Mouse (Mus musculus): ENCODE data around the gene Nup214. TPM values are rescaled to one million over a fixed set of nuclear protein-coding genes. Genes with fewer than 3 reads are reported as not detected.

Nup214 gene
- total and polyA plus RNA-seq, 2 experiments: 5.3 to 11.5 TPM

DNA sequence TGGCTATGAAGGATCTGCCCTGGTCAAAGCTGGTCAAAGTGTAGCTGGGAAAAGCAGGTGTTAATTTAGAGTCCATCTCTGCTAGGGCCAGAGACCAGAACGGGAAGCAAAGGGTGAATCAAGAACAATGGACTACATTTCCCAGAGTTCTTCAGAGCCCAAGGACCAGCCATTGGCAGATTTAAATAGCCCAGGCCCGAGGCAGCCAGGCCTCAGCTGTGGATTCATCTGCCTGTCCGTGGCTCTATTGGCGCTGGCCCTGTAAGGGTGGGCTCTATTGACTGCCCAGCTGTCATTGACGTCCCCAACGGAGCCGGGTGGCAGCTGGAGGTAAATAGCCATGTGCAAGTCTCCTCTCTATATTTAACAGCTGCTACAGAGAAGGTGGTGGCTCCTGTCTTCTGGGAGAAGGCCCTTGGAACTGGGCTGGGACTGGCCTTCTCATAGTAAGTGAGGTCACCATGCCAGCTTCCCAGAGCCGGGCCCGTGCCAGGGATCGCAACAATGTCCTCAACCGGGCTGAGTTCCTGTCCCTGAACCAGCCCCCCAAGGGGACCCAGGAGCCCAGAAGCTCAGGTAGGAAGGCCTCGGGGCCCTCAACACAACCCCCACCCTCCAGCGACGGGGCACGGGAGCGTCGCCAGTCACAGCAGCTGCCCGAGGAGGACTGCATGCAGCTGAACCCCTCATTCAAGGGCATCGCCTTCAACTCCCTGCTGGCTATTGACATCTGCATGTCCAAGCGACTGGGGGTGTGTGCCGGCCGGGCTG is 121.3 kb downstream of the Nup214 start, which contains the start of gene Plpp7:
Plpp7 (plus strand) TSS at position 178 of the 771 bp plus-strand sequence.
- H3K79me2 ChIP-seq (ENCODE audit: control insufficient read depth, insufficient read depth, low read length): no peaks in the 10 kb centered on the region
- no peak within 1 kb of the TSS for H3K27ac ChIP-seq (replicated peaks; ENCODE audit: insufficient read depth, low read depth, low read length)
- peak; percentile 36 for DNase-seq (ENCODE audit: extremely low read depth, low read depth, low spot score)
- H3K4me1 ChIP-seq (ENCODE audit: control insufficient read depth, insufficient read depth, low read length): no peaks in the 10 kb centered on the region
- H3K9ac ChIP-seq (ENCODE audit: low read depth, low read length): peak within 1 kb of the TSS; percentile 56
- peak within 1 kb of the TSS; percentile 36; the same call in 1 of the 2 replicates for H3K4me3 ChIP-seq (ENCODE audit: insufficient read depth, low read depth, low read length)
- WGBS: 52% methylated on average over 22 of the region's 22 CpGs
- TF ChIP-seq CTCF (IDR thresholded peaks at IDR 0.05; ENCODE audit: low read depth, low read length) (no peak), POLR2A (IDR thresholded peaks at IDR 0.05; ENCODE audit: extremely low read depth, insufficient read depth, low read length) (no peak)
- H3K27me3 ChIP-seq (ENCODE audit: control insufficient read depth, insufficient read depth, low read length): no peaks in the 10 kb centered on the region
- no peaks in the 10 kb centered on the region for H3K36me3 ChIP-seq (ENCODE audit: control insufficient read depth, insufficient read depth, low read length)

DNA sequence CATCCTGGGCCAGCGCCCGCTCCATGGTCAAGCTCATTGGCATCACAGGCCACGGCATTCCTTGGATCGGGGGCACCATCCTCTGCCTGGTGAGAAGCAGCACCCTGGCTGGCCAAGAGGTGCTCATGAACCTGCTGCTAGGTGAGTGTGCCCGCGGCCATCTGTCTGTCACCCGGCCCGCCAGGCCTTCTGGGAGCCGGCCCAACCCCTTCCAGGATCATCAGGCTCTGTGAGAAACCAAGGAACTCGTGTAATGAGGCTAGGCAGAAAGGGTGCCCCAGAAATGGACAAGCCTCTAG is 121.8 kb downstream of the Nup214 start:
- TF ChIP-seq CTCF (IDR thresholded peaks at IDR 0.05; ENCODE audit: low read depth, low read length) (no peak), POLR2A (IDR thresholded peaks at IDR 0.05; ENCODE audit: extremely low read depth, insufficient read depth, low read length) (no peak)
- WGBS: 82% methylated on average over 10 of the region's 10 CpGs

DNA sequence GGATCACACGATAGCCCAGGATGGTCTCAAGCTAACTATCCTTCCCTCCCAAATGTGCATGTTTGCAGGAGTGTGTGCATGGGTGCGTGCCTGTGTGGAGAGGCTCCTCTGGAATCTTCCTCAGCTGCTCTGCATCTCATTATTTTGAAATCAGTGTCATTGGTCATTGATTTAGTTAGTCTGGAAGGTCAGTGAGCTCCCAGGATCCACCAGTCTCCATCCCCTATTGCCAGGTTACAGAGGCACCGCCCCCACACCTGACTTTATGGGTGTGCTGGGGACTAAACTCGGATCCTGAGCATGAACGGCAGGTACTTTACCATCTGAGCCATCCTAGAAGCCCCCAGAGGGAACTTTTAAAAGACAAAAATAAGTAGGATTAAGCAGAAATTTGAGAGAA is 128.7 kb downstream of the Nup214 start:
- Histone ChIP-seq H3K27me3 (ENCODE audit: control insufficient read depth, insufficient read depth, low read length) (no peaks in the 10 kb centered on the region), H3K27ac (replicated peaks; ENCODE audit: insufficient read depth, low read depth, low read length) (no peak overlapping the region), H3K4me3 (ENCODE audit: insufficient read depth, low read depth, low read length) (no peak overlapping the region), H3K9ac (ENCODE audit: low read depth, low read length) (no peak overlapping the region), H3K79me2 (ENCODE audit: control insufficient read depth, insufficient read depth, low read length) (no peaks in the 10 kb centered on the region), H3K36me3 (ENCODE audit: control insufficient read depth, insufficient read depth, low read length) (no peaks in the 10 kb centered on the region), H3K4me1 (ENCODE audit: control insufficient read depth, insufficient read depth, low read length) (no peaks in the 10 kb centered on the region)
- DNase-seq (ENCODE audit: extremely low read depth, low read depth, low spot score): no peak
- 51% methylated on average over 5 of the region's 5 CpGs for WGBS
- no peak for TF ChIP-seq CTCF (IDR thresholded peaks at IDR 0.05; ENCODE audit: low read depth, low read length)
- no peak for TF ChIP-seq POLR2A (IDR thresholded peaks at IDR 0.05; ENCODE audit: extremely low read depth, insufficient read depth, low read length)

More for the DNA sequence above, 121.8 kb downstream of the Nup214 start:
- Histone ChIP-seq H3K9ac (ENCODE audit: low read depth, low read length) (peak overlapping the region; percentile 56), H3K27me3 (ENCODE audit: control insufficient read depth, insufficient read depth, low read length) (no peaks in the 10 kb centered on the region), H3K4me1 (ENCODE audit: control insufficient read depth, insufficient read depth, low read length) (no peaks in the 10 kb centered on the region), H3K27ac (replicated peaks; ENCODE audit: insufficient read depth, low read depth, low read length) (no peak overlapping the region), H3K36me3 (ENCODE audit: control insufficient read depth, insufficient read depth, low read length) (no peaks in the 10 kb centered on the region), H3K79me2 (ENCODE audit: control insufficient read depth, insufficient read depth, low read length) (no peaks in the 10 kb centered on the region), H3K4me3 (ENCODE audit: insufficient read depth, low read depth, low read length) (peak overlapping the region; percentile 36; the same call in 1 of the 2 replicates)
- no peak for DNase-seq (ENCODE audit: extremely low read depth, low read depth, low spot score)

DNA sequence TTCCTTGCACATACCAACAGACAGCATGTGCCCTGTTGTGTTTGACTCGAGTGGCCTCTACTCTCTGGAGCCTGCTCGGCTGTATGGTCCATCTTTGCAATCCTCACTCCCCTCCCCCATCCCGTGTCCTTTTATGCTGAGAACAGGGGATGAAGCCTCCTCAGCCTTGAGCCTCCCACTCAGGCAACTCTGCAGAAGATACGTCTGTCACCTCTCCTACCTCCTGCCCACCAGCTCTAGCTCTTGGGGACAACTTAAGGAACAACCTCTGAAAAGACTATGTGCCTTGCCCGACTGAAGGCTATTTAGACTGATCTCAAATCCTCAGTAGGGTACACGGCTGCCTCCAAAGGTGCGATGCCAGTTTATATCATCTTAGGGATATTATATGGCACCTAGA is 129.3 kb downstream of the Nup214 start:
- DNase-seq (ENCODE audit: extremely low read depth, low read depth, low spot score): no peak
- Histone ChIP-seq H3K9ac (ENCODE audit: low read depth, low read length) (no peak overlapping the region), H3K36me3 (ENCODE audit: control insufficient read depth, insufficient read depth, low read length) (no peaks in the 10 kb centered on the region), H3K4me3 (ENCODE audit: insufficient read depth, low read depth, low read length) (no peak overlapping the region), H3K79me2 (ENCODE audit: control insufficient read depth, insufficient read depth, low read length) (no peaks in the 10 kb centered on the region), H3K27me3 (ENCODE audit: control insufficient read depth, insufficient read depth, low read length) (no peaks in the 10 kb centered on the region), H3K27ac (replicated peaks; ENCODE audit: insufficient read depth, low read depth, low read length) (no peak overlapping the region), H3K4me1 (ENCODE audit: control insufficient read depth, insufficient read depth, low read length) (no peaks in the 10 kb centered on the region)
- TF ChIP-seq CTCF (IDR thresholded peaks at IDR 0.05; ENCODE audit: low read depth, low read length) (no peak), POLR2A (IDR thresholded peaks at IDR 0.05; ENCODE audit: extremely low read depth, insufficient read depth, low read length) (no peak)
- WGBS: 81% methylated on average over 7 of the region's 7 CpGs

Other genes with a start within 250 kb of the Nup214 start
- gene Qrfp, start 163.9 kb upstream of the Nup214 start, total RNA-seq (2014; rRNA removed): not detected in 2 replicates
- not detected in 2 replicates for gene Qrfp, start 163.9 kb upstream of the Nup214 start, polyA plus RNA-seq (2012; rRNA removed)
- not detected in 2 replicates for gene Fibcd1, start 128.4 kb upstream of the Nup214 start, total RNA-seq (2014; rRNA removed)
- gene Fibcd1, start 128.4 kb upstream of the Nup214 start, polyA plus RNA-seq (2012; rRNA removed): not detected in 2 replicates
- gene Lamc3, start 87.1 kb upstream of the Nup214 start, total RNA-seq (2014; rRNA removed): 0.67 and 0.83 TPM in 2 replicates
- gene Lamc3, start 87.1 kb upstream of the Nup214 start, polyA plus RNA-seq (2012; rRNA removed): 0.73 and 0.95 TPM in 2 replicates
- 0.13 and 0.18 TPM in 2 replicates for gene Aif1l, start 24.3 kb upstream of the Nup214 start, total RNA-seq (2014; rRNA removed)
- gene Aif1l, start 24.3 kb upstream of the Nup214 start, polyA plus RNA-seq (2012; rRNA removed): 0.10 and 0.16 TPM in 2 replicates
- 0.37 and 0.40 TPM in 2 replicates for gene Fam78a, start 110.4 kb downstream of the Nup214 start, total RNA-seq (2014; rRNA removed)
- gene Fam78a, start 110.4 kb downstream of the Nup214 start, polyA plus RNA-seq (2012; rRNA removed): 0.54 and 0.87 TPM in 2 replicates
- gene Plpp7, start 121.1 kb downstream of the Nup214 start, total RNA-seq (2014; rRNA removed): 0.34 and 0.37 TPM in 2 replicates
- 1.3 and 2.3 TPM in 2 replicates for gene Plpp7, start 121.1 kb downstream of the Nup214 start, polyA plus RNA-seq (2012; rRNA removed)
- 5.5 and 12.5 TPM in 2 replicates for gene Prrc2b, start 176.6 kb downstream of the Nup214 start, total RNA-seq (2014; rRNA removed)
- 12.1 and 14.7 TPM in 2 replicates for gene Prrc2b, start 176.6 kb downstream of the Nup214 start, polyA plus RNA-seq (2012; rRNA removed)